Mouse (Mus musculus): ENCODE data around the gene Lrrc3c. TPM values are rescaled to one million over a fixed set of nuclear protein-coding genes. Genes with fewer than 3 reads are reported as not detected.
"Not testable (repeated sequence)": the region's sequence is repeated elsewhere in the genome, so short reads cannot be mapped to it uniquely, and the experiment has no call there.

Gene Lrrc3c
- polyA plus RNA-seq, 1 experiment = not detected

DNA sequence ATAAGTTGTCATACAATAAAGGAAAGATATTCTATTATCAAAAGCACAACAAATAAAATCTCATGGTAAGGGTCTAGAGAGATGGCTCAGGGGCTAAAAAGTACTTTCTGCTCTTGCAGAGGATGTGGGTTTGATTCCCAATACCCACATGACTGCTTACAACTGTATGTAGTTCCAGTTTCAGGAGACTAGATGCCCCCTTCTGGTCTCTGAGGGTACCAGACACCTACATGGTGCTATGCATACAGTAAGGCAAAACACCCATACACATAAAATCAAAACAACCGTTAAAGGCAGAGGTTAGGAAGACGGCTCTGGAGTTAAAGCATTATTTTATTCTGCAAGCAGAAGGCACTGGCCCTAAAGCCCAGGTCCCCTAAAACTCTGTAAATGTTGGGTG, 5.9 kb downstream of the Lrrc3c start:
- Histone ChIP-seq H3ac (ENCODE audit: control insufficient read depth, insufficient read length, low read depth) (no peak overlapping the region), H3K36me3 (ENCODE audit: control insufficient read depth, insufficient read depth) (no peaks in the 10 kb centered on the region), H3K79me3 (ENCODE audit: low read depth) (no peaks in the 10 kb centered on the region), H3K27me3 (ENCODE audit: control insufficient read depth, insufficient read depth, insufficient read length) (peaks cover 48% of the 10 kb centered on the region), H3K4me3 (ENCODE audit: insufficient read depth, poor library complexity, severe bottlenecking) (no peak overlapping the region), H3K79me2 (ENCODE audit: control insufficient read depth, insufficient read depth) (no peaks in the 10 kb centered on the region)
- TF ChIP-seq USF1 (IDR thresholded peaks at IDR 0.05; ENCODE audit: low read depth) (no peak), MYOD1 (IDR thresholded peaks at IDR 0.05; ENCODE audit: control insufficient read depth, insufficient read length, low read depth) (no peak), CEBPB (IDR thresholded peaks at IDR 0.05; ENCODE audit: low read depth) (no peak), FOSL1 (IDR thresholded peaks at IDR 0.05; ENCODE audit: insufficient read depth, low read length, poor library complexity, severe bottlenecking) (no peak), MAX (IDR thresholded peaks at IDR 0.05) (no peak), MYOG (IDR thresholded peaks at IDR 0.05; ENCODE audit: control insufficient read depth, extremely low read depth, insufficient read length) (no peak), CTCF (IDR thresholded peaks at IDR 0.05; ENCODE audit: control insufficient read depth, insufficient read depth, insufficient read length) (no peak)

DNA sequence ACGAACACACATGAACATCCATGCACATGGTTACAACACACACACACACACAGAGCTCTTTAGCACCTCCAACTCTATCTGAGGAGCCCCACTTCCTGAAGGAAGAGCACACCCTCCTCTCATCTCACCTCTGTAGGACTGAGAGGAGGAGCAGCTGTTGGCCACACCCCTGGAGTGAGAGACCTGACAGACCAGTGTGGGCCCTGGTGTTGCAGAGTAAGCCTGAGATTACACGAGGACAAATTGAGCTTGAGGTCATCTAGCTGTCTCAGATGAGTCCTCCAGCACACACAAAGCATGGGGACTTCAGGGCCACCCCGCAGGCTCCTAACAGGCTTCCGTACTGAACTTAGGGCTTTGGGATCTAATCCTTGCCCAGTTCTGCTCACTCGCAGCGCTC, 6.8 kb downstream of the Lrrc3c start:
- H3K36me3 ChIP-seq (ENCODE audit: control insufficient read depth, insufficient read depth); H3K79me2 ChIP-seq (ENCODE audit: control insufficient read depth, insufficient read depth); H3K79me3 ChIP-seq (ENCODE audit: low read depth); H3K4me3 ChIP-seq (ENCODE audit: insufficient read depth, poor library complexity, severe bottlenecking); H3ac ChIP-seq (ENCODE audit: control insufficient read depth, insufficient read length, low read depth): not testable (repeated sequence)
- peaks cover 45% of the 10 kb centered on the region for H3K27me3 ChIP-seq (ENCODE audit: control insufficient read depth, insufficient read depth, insufficient read length)

DNA sequence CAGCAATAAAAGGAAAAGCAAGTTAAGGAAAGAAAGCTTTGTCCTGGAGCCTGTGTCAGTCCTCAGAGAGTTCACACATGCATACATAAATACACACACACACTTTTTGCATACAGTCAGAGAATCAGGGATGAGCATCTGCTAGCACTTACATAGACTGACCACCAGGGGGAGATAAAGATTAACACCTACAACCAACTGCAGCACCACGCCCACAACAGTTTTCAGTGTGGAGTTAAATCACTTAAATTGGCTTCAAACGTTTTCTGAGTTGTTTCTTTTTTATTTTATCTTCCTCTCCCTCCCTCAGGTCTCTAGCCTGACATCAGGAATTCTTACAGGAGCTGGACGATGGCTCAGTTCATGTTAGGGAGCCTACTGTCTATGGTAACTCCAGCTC, 8.7 kb downstream of the Lrrc3c start:
- Histone ChIP-seq H3ac (ENCODE audit: control insufficient read depth, insufficient read length, low read depth) (no peak overlapping the region), H3K27me3 (ENCODE audit: control insufficient read depth, insufficient read depth, insufficient read length) (peaks cover 30% of the 10 kb centered on the region), H3K36me3 (ENCODE audit: control insufficient read depth, insufficient read depth) (no peaks in the 10 kb centered on the region), H3K79me2 (ENCODE audit: control insufficient read depth, insufficient read depth) (no peaks in the 10 kb centered on the region), H3K79me3 (ENCODE audit: low read depth) (no peaks in the 10 kb centered on the region), H3K4me3 (ENCODE audit: insufficient read depth, poor library complexity, severe bottlenecking) (no peak overlapping the region)
- TF ChIP-seq CTCF (IDR thresholded peaks at IDR 0.05; ENCODE audit: control insufficient read depth, insufficient read depth, insufficient read length) (peak; percentile 31), FOSL1 (IDR thresholded peaks at IDR 0.05; ENCODE audit: insufficient read depth, low read length, poor library complexity, severe bottlenecking) (no peak), MAX (IDR thresholded peaks at IDR 0.05) (no peak)

DNA sequence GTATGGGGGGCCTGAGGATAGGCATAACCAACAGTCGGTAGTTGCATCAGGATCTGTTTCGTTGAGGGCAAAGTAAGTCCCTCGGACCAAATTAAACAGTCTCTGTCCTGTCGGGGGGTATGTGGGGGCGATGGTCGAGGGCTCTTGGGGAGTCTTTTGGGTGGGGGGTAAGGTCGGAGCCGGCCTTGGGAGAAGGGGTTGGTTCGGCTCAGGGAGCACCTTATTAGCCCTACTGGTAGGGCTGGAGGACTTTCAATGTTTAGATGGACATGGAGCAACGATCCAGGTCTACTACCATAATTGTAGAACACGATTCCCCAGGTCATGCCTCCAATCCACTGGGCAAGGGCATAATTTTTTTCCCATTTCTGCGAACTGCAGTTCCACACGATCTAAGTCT, 22.7 kb downstream of the Lrrc3c start:
- no peaks in the 10 kb centered on the region for H3K36me3 ChIP-seq (ENCODE audit: control insufficient read depth, insufficient read depth)
- TF ChIP-seq MYOD1 (IDR thresholded peaks at IDR 0.05; ENCODE audit: control insufficient read depth, insufficient read length, low read depth) = no peak
- TF ChIP-seq FOSL1 (IDR thresholded peaks at IDR 0.05; ENCODE audit: insufficient read depth, low read length, poor library complexity, severe bottlenecking) = no peak
- TF ChIP-seq MAX (IDR thresholded peaks at IDR 0.05) = no peak
- no peak for TF ChIP-seq CEBPB (IDR thresholded peaks at IDR 0.05; ENCODE audit: low read depth)
- TF ChIP-seq CTCF (IDR thresholded peaks at IDR 0.05; ENCODE audit: control insufficient read depth, insufficient read depth, insufficient read length) = no peak
- TF ChIP-seq USF1 (IDR thresholded peaks at IDR 0.05; ENCODE audit: low read depth) = no peak
- no peak for TF ChIP-seq MYOG (IDR thresholded peaks at IDR 0.05; ENCODE audit: control insufficient read depth, extremely low read depth, insufficient read length)

DNA sequence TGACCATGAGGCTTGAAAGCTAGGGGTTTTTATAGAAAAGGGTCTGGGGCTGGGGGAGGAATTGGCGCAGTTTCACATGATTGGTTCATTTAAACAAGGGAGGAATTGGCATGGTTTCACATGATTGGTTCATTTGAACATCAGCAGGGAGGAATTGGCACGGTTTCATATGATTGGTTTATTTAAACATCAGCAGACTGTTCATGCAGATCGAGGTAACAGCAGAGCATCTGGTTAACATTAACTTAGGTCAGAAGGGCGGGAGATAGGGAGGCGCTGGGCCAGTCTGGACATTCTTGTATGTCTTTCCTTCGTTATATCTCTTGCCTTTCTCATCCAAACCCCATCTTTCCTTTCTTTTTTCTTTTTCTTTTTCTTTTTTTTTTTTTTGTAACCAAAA, 25.9 kb downstream of the Lrrc3c start:
- H3ac ChIP-seq (ENCODE audit: control insufficient read depth, insufficient read length, low read depth); H3K79me2 ChIP-seq (ENCODE audit: control insufficient read depth, insufficient read depth); H3K79me3 ChIP-seq (ENCODE audit: low read depth); H3K36me3 ChIP-seq (ENCODE audit: control insufficient read depth, insufficient read depth); H3K4me3 ChIP-seq (ENCODE audit: insufficient read depth, poor library complexity, severe bottlenecking): not testable (repeated sequence)
- peaks cover 24% of the 10 kb centered on the region for H3K27me3 ChIP-seq (ENCODE audit: control insufficient read depth, insufficient read depth, insufficient read length)

More for the DNA sequence above, 22.7 kb downstream of the Lrrc3c start:
- no peaks in the 10 kb centered on the region for H3K79me3 ChIP-seq (ENCODE audit: low read depth)
- H3K27me3 ChIP-seq (ENCODE audit: control insufficient read depth, insufficient read depth, insufficient read length) = peaks cover 14% of the 10 kb centered on the region
- H3K79me2 ChIP-seq (ENCODE audit: control insufficient read depth, insufficient read depth) = no peaks in the 10 kb centered on the region
- no peak overlapping the region for H3K4me3 ChIP-seq (ENCODE audit: insufficient read depth, poor library complexity, severe bottlenecking)
- H3ac ChIP-seq (ENCODE audit: control insufficient read depth, insufficient read length, low read depth) = no peak overlapping the region

DNA sequence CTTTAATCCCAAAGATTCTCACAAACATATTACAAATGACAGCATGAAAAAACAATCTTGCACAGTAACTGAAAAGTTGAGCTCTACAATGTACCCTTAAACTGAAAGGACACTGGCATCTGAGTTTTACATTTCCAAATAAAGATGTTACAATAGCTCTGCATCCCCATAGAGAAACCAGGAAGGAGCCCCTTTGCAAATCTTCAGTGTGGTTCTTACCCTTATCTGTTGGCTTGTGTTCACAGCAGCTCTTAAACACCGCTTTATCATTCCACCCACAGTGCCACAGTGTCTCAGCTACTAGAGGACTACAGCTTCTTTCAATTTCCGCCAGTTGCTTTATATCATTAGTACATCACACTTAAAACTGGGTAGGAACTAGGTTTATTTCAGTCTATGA, 26.3 kb downstream of the Lrrc3c start:
- not testable (repeated sequence) for H3K79me3 ChIP-seq (ENCODE audit: low read depth); H3K79me2 ChIP-seq (ENCODE audit: control insufficient read depth, insufficient read depth); H3K4me3 ChIP-seq (ENCODE audit: insufficient read depth, poor library complexity, severe bottlenecking); H3ac ChIP-seq (ENCODE audit: control insufficient read depth, insufficient read length, low read depth); H3K36me3 ChIP-seq (ENCODE audit: control insufficient read depth, insufficient read depth)
- H3K27me3 ChIP-seq (ENCODE audit: control insufficient read depth, insufficient read depth, insufficient read length) = peaks cover 28% of the 10 kb centered on the region

DNA sequence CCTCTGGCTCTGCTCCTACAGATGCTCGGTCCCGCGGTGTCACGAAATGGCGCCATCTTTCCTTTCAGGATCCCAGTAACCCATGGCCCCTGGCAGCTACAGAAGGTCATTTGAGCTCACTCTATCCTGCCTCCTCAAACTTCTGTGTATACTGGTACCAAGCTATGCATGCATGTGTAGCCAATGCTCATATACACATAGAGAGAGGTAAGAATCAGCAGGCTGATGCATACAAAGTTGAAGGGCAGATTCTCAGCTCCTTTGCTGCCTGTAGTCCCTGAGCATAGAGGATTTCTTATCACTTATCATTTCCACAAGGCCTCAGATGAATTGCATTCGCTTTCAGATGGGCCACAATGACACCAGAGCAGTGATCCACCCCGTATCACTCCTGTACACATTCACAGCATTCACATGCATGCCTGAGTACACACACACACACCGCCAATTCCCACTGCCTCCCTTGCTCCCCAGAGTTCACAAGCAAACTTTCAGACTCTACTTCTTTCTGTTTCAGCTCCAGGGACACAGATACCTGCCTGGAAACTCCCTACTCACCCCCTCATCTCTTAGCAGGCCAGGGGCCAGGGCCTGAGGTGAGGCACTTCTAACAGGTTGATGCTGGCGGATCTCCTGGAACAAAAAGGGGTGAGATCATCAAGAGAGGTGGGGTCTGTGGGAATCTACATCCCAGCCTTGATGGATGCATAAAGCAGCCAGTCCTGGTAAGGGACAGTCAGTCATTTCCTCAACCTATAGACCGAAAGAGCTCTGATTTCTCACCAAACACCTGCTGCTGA, 27.7 kb downstream of the Lrrc3c start, which contains the start of the genes Gm12355 and Gsdma3:
TSS of gene Gm12355 (minus strand) at position 51 of the 800 bp plus-strand sequence.
TSS of gene Gsdma3 (plus strand) at position 750 of the 800 bp plus-strand sequence.
- H3K27me3 ChIP-seq (ENCODE audit: control insufficient read depth, insufficient read depth, insufficient read length) = peaks cover 40% of the 10 kb centered on the region
- H3K4me3 ChIP-seq (ENCODE audit: insufficient read depth, poor library complexity, severe bottlenecking) = no peak within 1 kb of the TSS
- H3K36me3 ChIP-seq (ENCODE audit: control insufficient read depth, insufficient read depth) = no peaks in the 10 kb centered on the region
- H3ac ChIP-seq (ENCODE audit: control insufficient read depth, insufficient read length, low read depth) = no peak within 1 kb of the TSS
- TF ChIP-seq MAX (IDR thresholded peaks at IDR 0.05) (no peak), FOSL1 (IDR thresholded peaks at IDR 0.05; ENCODE audit: insufficient read depth, low read length, poor library complexity, severe bottlenecking) (no peak), MYOG (IDR thresholded peaks at IDR 0.05; ENCODE audit: control insufficient read depth, extremely low read depth, insufficient read length) (no peak), USF1 (IDR thresholded peaks at IDR 0.05; ENCODE audit: low read depth) (no peak), CEBPB (IDR thresholded peaks at IDR 0.05; ENCODE audit: low read depth) (no peak), MYOD1 (IDR thresholded peaks at IDR 0.05; ENCODE audit: control insufficient read depth, insufficient read length, low read depth) (no peak), CTCF (IDR thresholded peaks at IDR 0.05; ENCODE audit: control insufficient read depth, insufficient read depth, insufficient read length) (no peak)
- no peaks in the 10 kb centered on the region for H3K79me2 ChIP-seq (ENCODE audit: control insufficient read depth, insufficient read depth)
- H3K79me3 ChIP-seq (ENCODE audit: low read depth) = no peaks in the 10 kb centered on the region

Measured in C2C12 (cell line).